Mouse (Mus musculus) fibroblast of lung, adult 2 months (primary cell): ENCODE measurements around the gene Hist1h4k.
A peak's percentile ranks its signal among the peaks of the same experiment; 100 is the strongest.
"Not testable (repeated sequence)": the region's sequence is repeated elsewhere in the genome, so short reads cannot be mapped to it uniquely, and the experiment has no call there.

Experiments used
- DNase-seq: peaks from one replicate; pipeline ENCODE4 v3.0.0-alpha.2; 2011; ENCODE audit warnings: low read depth

Gene Hist1h4k

DNA sequence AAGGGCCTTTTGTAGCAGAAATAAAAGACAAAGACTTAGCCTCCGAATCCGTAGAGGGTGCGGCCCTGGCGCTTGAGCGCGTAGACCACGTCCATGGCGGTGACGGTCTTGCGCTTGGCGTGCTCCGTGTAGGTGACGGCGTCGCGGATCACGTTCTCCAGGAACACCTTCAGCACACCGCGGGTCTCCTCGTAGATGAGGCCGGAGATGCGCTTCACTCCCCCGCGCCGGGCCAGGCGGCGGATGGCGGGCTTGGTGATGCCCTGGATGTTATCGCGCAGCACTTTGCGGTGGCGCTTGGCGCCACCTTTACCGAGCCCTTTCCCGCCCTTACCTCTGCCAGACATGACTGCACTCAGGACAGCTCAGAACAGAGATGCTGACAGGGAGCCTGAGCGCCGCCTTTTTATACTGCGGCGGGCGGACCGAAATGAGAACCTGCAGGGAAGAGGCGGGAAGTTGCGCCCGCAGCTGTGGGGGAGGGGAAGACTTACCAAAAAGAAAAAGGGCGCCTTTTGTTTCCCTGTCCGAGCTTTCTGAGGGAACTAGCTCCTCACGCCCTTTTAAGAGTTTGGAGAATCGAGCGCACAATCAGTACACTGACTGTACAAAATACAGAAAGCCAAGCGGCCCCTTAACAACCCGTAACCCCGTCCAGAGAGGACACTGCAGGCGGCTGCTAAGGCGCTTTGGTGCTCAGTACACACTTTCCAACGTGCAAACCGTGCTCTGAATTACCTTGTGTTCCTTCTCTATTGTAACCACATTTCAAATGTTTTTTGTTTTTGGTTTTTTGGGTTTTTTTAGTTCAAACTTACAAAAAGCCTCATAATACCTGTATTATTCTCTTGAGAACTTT lies at the start of gene Hist1h4k:
Gene Hist1h4k (minus strand): TSS at position 347 of the 859 bp plus-strand sequence.
- not testable (repeated sequence) for DNase-seq

DNA sequence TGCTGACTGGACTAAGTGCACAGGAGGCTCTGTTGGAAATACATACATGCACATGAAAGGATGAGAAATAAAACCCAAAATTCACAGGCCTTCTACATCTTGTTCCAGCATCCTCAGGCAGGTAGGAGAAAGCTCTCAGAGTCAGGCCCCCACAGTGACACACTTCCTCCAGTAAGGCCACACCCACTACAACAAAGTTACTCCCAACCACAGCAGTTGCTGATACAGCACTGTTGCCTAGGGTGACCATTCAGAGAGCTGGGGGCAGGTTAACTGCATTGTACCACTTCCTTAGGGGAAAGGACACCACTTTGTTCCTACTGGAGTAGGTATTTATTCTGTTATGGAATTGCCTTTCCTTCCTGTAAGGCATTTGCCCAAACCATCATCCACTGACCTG lies 46.9 kb upstream of the Hist1h4k start:
- DNase-seq = not testable (repeated sequence)

DNA sequence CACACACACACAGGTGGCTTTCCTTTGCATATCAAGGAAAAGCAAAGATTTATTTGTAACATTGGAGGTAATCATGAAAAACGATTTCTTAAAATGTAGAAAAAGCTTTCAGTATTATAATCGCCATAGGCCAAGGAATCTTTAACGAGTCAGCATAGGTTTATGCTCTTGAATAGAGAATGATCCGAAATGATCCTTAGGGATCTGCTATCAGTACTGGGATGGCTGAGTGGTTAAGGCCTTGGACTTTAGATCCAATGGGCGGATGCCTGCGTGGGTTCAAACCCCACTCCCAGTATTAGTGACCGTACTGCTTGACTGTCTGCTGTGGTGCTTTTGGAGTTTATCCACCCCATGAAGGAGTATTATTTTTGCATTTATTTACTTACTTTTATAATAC lies 45.3 kb upstream of the Hist1h4k start:
- no peak for DNase-seq

DNA sequence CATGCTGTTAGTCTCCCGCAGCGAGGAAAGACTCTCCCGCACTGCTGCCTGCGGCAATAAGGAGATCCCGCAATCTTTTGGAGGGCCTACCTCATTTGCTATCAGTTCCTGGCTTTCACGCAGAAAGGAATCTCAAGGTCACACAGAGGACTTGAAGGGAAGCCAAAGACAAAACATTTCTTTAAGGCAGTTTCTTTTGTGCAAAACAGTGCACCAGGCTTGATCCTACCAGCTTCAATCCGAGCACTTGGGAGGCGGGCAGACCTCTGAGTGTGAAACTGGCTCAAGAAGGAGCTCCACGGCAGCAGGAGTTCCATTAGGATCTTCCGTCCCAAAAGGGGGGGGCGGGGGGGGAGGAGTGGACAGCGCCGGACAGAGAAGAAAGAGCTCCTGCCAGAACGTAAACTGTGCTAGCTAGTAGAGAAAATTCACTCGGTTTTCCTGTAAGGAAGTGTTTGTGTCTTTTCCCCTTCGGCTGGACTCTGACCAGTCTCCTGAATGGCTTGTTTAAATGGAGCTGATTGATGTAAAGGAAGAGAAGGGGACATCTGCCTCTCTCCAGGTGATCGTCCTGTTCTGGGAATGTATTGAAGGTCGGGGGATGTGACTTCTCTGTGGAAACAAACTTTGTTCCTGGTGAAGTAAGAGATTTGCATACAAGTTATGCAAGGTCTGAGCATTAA lies 40.4 kb upstream of the Hist1h4k start:
- no peak for DNase-seq

DNA sequence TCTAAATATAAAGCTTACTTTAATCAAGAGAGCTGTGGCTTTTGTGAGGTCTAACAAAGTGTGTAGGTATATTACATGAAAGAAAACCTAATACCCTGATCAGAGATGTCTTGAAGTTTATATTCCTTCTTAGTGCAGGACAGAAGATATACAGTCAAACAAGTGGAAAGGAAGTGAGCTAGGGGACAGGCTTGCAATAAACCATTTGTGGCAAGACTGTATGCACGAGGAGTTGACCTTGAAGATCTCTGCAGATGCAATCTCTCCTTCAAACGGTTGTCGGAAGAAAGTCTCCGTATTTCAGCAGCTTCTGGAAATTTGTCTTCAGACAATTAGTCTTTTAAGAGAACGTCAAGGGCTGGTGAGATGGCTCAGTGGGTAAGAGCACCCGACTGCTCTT lies 39.6 kb upstream of the Hist1h4k start:
- DNase-seq = no peak

DNA sequence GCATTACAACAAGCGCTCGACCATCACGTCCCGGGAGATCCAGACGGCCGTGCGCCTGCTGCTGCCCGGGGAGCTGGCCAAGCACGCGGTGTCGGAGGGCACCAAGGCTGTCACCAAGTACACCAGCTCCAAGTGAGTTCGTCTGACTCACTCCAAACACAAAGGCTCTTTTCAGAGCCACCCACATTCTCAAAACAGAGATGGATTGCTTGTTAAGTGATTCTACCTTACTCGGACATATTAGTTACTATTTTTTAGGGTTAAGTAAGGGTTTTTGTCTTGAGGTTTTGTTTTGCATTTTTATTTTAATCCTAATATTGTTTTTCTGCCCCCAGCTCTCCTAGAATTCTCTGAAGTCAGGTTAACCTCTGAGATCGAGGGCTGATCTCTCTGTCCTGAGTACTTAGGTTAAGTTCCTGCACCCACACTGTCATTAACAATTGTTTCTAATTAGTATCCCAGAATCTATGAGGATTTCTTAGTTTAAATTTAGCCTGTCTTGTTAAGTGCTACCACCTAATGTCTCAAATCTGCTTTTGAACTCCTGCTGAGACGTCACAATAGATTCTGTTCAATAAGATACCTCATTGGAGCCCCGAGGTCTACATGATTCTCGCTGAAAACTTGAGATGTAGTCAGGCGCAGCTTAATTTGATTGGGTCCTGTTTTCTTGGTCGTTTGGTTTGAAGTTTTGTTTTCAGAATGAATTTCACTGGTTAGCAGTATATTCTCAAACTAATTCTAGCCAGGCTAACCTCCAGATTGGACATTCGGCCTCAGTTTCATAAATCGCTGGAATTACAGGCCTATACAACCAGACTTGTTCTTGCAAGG lies 37.7 kb upstream of the Hist1h4k start:
- no peak for DNase-seq

DNA sequence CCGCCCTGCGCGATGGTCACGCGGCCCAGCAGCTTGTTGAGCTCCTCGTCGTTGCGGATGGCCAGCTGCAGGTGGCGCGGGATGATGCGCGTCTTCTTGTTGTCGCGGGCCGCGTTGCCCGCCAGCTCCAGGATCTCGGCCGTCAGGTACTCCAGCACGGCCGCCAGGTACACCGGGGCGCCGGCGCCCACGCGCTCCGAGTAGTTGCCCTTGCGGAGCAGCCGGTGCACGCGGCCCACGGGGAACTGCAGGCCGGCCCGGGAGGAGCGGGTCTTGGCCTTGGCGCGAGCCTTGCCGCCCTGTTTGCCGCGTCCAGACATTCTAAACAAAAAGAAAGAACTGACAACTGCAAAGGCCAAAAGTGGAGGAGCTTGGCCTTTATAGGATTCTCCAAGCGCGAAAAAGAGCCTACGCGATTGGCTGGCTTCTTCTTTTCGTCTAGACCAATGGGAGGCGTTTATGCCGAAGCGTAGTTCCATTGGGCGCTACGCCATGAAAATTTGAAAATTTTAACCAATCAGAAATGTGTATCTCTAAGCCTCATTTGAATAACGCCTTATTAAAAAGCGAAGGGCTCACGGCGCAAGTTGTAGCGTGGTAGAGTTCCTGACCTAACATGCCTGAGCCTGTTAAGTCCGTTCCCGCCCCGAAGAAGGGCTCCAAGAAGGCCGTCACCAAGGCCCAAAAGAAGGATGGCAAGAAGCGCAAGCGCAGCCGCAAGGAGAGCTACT lies 36.8 kb upstream of the Hist1h4k start, which contains the start of the genes Hist1h2an and Hist1h2bp:
Gene Hist1h2an (minus strand): TSS at position 320 of the 731 bp plus-strand sequence.
Gene Hist1h2bp (plus strand): TSS at position 563 of the 731 bp plus-strand sequence.
- DNase-seq = peak; percentile 98

DNA sequence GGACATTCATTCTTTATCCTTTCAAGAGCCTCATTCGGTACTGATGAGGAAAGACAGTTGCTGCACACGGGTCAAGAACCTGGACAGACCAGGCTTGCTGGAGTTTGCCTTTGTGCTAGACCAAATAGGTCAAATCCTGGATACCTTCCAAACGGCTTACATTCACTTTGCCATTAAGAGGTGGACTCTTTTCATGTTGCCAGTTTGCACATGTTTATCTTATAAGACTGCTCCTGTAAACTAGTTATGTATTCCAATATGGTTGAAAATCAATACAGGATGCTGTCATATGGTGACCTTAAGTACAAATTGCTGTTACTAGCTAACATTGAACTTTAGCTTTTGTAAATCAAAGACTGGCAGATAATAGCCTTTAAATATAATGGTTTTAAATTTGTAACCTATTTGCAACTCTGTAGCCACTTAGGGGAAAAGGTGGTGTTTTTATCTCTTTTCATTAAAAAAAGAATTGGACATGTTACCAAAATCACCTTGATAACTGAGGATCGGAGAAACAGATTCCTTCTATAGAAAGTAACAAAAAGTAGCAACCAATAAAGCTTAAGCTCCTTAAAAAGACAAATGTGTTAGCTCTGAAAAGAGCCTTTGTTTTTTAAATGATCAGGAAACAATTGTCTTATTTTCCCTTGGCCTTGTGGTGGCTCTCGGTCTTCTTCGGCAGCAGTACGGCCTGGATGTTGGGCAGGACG lies 36.0 kb upstream of the Hist1h4k start:
- no peak for DNase-seq

DNA sequence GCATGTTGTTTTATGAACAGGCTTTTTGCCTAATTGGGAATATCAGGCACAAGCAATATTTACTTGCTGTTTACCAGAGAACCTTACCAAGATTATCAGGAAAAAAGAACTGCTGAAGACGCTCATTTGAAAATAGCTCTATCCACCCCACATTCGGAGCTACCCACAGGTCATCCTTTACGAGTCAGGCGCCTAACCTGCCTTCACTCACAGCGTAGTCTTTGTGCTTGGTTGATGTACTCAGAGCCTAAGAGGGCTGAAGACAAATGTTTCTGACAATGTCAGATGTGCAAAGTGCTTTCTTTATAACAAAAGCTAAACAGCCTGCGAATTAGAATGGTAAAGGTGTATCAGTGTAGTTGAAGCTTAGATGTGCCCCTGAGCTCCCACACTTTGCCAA lies 34.0 kb upstream of the Hist1h4k start:
- no peak for DNase-seq

DNA sequence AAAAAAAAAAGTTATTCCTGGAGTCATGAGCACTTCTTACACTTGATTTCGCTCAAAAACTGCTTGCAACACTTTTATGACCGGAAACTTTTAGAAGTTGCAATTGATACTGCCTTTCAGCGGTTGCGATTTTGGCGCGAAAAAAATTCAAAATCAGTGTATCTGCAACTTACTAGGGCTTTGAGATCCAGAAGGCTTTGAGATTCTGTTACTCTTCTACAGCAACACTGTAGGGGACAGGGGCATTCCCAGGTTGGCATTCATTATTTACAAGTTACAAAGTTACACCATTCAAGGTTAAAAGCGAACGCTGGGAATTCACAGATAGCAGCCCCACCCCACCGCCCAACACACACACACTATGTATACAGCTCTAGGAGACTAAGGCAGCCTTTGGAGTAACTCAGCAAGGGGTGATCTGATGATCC lies 33.4 kb upstream of the Hist1h4k start:
- DNase-seq = no peak

DNA sequence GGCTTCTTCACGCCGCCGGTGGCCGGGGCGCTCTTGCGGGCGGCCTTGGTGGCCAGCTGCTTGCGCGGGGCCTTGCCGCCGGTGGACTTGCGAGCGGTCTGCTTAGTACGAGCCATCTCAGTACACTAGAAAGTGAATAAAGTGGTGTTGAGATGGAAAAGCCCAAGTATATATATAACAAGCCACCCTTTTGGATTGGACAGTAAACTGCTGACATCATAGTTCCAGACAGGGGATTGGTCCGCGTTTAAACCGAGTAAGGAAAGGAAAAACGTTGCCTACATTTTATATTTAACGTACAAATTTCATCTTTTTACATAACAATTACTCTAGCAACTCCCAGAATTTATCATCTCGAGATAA lies 32.9 kb upstream of the Hist1h4k start, which contains the start of gene Hist1h3i:
Gene Hist1h3i (minus strand): TSS at position 116 of the 363 bp plus-strand sequence.
- peak; percentile 79 for DNase-seq

DNA sequence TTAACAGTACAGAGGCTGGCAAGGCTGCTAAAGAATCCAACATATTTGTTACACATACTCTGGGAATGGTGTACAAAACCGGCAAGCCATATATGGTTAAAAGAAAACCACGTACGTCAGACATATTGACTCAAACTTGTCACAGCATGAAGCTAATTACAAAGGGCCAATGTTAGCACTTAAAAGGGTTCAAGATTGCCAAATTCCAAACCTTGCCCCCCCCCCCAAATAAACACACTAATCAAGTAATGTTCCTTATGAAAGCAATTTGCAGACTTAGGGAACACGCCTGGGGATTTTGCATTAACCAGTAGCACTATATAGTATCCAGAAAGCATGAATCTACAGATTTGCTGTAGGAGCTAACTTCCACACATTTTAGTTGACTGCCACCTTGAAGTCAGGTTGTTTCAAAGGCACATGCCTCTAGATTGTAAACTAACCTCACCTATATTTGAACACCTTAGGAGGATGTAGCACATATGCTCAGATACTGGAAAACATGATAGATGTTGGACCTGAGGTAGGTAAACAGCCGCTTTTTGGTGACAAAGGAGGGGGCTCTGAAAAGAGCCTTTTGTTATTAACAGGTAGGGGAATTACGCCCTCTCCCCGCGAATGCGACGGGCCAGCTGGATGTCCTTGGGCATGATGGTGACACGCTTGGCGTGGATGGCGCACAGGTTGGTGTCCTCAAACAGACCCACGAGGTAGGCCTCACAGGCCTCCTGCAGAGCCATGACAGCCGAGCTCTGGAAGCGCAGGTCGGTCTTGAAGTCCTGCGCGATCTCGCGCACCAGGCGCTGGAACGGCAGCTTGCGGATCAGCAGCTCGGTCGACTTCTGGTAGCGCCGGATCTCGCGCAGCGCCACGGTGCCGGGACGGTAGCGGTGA lies 32.3 kb upstream of the Hist1h4k start:
- not testable (repeated sequence) for DNase-seq

DNA sequence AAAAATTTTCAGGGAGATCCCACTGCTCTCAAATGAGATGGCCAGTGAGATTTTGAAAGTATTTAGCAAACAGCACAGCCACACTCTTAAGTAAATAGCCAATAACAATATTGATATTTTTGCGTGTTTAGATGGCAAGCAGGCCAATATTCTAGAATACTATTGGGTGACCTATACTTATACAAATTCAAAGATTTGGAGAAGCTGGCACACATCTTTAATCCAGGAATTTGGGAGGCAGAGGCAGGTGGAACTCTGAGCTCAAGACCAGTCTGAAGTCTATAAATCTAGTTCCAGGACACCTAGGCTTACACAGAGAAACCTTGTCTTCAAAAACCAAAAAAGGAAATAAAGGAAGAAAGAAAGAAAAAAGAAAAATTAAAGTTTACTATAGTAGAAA lies 31.3 kb upstream of the Hist1h4k start:
- no peak for DNase-seq

DNA sequence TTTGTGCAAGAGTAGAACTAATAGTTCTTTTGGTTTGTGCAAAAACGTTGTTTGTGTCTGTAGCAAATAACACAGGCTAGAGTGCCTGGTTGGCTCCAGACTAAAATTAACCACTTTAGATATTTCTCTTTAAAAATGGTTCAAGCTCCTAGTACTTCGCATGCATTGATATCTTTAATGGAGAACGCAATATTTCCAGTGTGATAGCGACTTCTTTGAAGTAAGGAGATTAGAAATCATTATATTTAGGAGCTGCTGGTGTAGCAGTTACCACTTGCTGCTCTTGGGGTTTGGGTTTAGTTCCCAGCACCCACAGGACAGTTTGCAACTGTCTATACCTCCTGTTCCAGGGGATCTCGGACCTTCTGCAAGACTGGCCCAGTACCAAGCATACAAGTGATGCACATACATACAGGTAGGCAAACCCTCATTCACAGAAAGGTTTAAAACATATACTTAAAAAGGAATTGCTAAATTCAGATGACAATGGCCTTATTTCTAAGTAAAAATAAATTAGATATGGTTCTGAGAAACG lies 30.8 kb upstream of the Hist1h4k start:
- DNase-seq = no peak

DNA sequence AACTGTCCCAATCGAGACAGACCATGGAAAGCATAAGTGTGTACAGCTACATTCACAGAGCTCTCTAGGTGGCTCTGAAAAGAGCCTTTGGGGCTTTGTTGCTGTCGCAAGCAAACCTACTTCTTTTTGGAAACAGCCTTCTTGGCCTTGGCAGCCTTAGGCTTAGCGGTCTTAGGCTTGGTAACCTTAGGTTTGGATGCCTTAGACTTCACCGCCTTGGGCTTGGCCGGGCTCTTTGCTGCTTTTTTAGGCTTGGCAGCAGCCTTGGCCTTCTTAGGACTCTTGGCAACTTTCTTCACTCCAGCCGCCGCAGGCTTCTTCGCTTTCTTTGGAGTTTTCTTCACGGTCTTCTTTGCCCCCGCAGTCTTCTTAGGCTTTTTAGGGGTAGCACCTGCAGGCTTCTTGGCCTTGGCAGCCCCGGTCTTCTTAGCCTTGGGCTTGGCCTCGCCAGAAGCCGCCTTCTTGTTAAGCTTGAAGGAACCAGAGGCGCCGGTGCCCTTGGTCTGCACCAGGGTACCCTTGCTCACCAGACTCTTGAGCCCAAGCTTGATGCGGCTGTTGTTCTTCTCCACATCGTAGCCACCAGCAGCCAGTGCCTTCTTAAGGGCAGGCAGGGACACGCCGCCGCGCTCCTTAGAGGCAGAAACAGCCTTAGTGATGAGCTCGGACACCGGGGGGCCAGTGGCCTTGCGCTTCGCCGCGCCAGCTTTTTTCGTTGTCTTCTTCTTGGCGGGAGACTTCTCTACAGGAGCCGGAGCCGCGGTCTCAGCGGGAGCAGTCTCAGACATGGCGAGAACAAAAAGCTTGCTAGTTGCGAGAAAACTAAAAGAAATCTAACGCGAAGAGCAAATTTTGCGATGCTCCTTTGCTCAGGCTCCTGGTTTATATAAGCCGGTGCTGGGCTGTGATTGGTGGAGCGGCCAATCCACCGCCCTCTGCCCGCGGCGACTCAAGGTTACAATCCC lies 29.7 kb upstream of the Hist1h4k start, which contains the start of gene Hist1h1b:
Gene Hist1h1b (minus strand): TSS at position 859 of the 965 bp plus-strand sequence.
- DNase-seq = no peak

DNA sequence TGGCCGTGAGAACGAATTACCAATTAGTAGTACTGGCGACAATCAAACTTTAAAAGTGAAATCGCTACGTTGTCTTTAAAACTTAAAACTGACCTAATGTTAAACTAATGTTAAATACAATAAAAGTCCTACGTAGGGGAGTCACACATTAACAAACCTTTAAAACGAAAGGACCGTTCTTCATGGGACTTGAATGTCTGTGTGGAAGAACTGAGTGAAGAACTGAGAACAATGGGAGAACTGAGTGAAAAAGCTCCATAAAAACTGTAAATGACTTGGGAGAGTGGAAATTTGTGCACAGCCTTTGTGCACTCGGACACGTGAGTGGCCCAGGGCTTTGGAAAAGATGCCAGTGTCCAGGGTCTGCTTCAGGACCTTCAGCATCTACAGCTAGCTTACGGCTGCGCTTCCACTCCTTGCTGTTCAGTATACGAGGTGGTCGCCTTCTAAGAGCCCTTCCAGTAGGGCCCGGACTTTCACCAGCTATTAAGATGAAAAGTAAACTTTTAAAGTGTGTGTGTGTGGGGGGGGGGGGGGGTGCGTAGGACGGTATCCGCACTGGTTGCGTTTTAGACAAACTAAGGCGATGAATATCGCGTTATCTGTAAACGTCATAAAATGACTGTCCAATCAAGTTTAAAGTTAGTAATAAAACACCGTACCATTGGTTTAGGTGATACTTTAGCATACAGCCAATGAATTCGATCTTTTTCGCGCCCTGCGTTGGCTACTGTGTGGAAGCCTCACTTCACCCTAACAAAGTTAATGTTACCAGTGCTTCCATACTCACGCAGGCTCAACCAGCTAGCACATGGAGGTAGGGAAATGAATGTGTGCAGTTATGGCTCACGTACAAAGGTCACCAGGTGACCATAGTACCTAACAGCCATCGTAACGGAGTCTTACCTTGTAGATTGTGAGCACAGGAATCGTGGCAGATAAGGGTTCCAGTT lies 28.8 kb upstream of the Hist1h4k start:
- peak; percentile 85 for DNase-seq

DNA sequence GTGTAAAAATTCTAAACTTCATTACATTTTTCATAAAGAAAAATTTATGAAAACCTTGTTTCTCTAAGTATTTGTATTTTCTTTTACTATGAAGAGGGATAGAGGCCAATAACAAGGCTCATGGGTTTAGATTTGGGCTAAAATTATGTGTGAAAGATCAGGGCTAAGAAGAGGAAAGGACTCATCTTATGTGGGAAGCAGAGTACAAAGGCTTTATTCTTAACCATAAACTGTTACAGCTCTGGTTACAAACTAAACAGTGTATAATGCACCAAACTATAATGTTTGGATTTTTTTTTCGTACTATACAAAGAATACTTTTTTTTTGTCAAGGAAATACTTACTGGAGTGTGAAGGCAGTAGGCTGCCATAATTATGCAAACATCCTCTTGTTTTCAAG lies 5.4 kb upstream of the Hist1h4k start:
- no peak for DNase-seq
